Mouse (Mus musculus) right cerebral cortex, postnatal 10 days (tissue): ENCODE results near the gene Ryk.

Experiments used
- DNase-seq, 2 experiments: peaks; one replicate each; pipeline ENCODE4 v3.0.0; 2021; ENCODE audit warnings: low spot score in 2 of 2

Gene Ryk

GRCm38 (mm10) chr9:102948706-102949105 lies 114.0 kb downstream of the Ryk start:
- DNase-seq = no peak

GRCm38 (mm10) chr9:102951091-102951994 lies 116.6 kb downstream of the Ryk start:
- DNase-seq = no peak

- no peak for DNase-seq
Measured at GRCm38 (mm10) chr9:102955866-102956265, 121.1 kb downstream of the Ryk start.
